Mouse (Mus musculus): ENCODE measurements around the gene Snrpd3. TPM values are rescaled to one million over a fixed set of nuclear protein-coding genes. Genes with fewer than 3 reads are reported as not detected.
"Not testable (repeated sequence)": the region's sequence is repeated elsewhere in the genome, so short reads cannot be mapped to it uniquely, and the experiment has no call there.

The Snrpd3 gene
- polyA plus RNA-seq, 1 experiment from 2014 or later, result 203 TPM

- in situ Hi-C loops (cut with MboI; ENCODE audit: low pct_unique_long_range_greater_than_20kb), result loop anchor here (5.0 to 10.0 kb wide), 3 partner anchors 47 to 292 kb away; partner anchors contain the start of gene Adora2a
- no peak for DNase-seq (ENCODE audit: low read depth, low spot score)
- CTCF ChIA-PET, result no interaction called here
- no peaks in the 10 kb centered on the region for H3K27me3 ChIP-seq
- POLR2A ChIA-PET, result no interaction called here
- TF ChIP-seq CTCF (IDR thresholded peaks at IDR 0.05), result no peak
- ATAC-seq, result no peak
Measured at GRCm38 (mm10) chr10:75484767-75485166, 32.6 kb upstream of the Snrpd3 start.

- in situ Hi-C loops (cut with MboI; ENCODE audit: low pct_unique_long_range_greater_than_20kb), result loop anchor here (5.0 to 10.0 kb wide), 3 partner anchors 49 to 294 kb away; partner anchors contain the start of gene Adora2a
- DNase-seq (ENCODE audit: low read depth, low spot score), result peak; percentile 47
- no peaks in the 10 kb centered on the region for H3K27me3 ChIP-seq
- ChIA-PET POLR2A (no interaction called here), CTCF (interaction anchor here (0.7 to 1.5 kb wide), 4 partner anchors 46 to 236 kb away, joined by 3 to 6 read pairs (median 4); no protein-coding TSS in a partner anchor)
- peak; percentile 86 for ATAC-seq
- TF ChIP-seq CTCF (IDR thresholded peaks at IDR 0.05), result peak; percentile 91
Measured at GRCm38 (mm10) chr10:75486086-75486979, 31.0 kb upstream of the Snrpd3 start.

GRCm38 (mm10) chr10:75487131-75487530 is 30.2 kb upstream of the Snrpd3 start:
- no peak for TF ChIP-seq CTCF (IDR thresholded peaks at IDR 0.05)
- H3K27me3 ChIP-seq, result no peaks in the 10 kb centered on the region
- DNase-seq (ENCODE audit: low read depth, low spot score) (no peak), ATAC-seq (no peak)
- ChIA-PET CTCF (interaction anchor here (0.7 to 1.8 kb wide), 4 partner anchors 47 to 236 kb away, joined by 3 to 6 read pairs (median 4); no protein-coding TSS in a partner anchor), POLR2A (no interaction called here)
- in situ Hi-C loops (cut with MboI; ENCODE audit: low pct_unique_long_range_greater_than_20kb), result loop anchor here (5.0 to 10.0 kb wide), 3 partner anchors 50 to 295 kb away; partner anchors contain the start of gene Adora2a

- DNase-seq (ENCODE audit: low read depth, low spot score), result no peak
- no peak for ATAC-seq
- no peak for TF ChIP-seq CTCF (IDR thresholded peaks at IDR 0.05)
- ChIA-PET CTCF (interaction anchor here (1.1 kb wide), 1 partner anchor 31 kb away, joined by 3 read pairs; no protein-coding TSS in a partner anchor), POLR2A (no interaction called here)
- in situ Hi-C loops (cut with MboI; ENCODE audit: low pct_unique_long_range_greater_than_20kb), result loop anchor here (5.0 to 10.0 kb wide), 3 partner anchors 52 to 297 kb away; partner anchors contain the start of gene Adora2a
- H3K27me3 ChIP-seq, result no peaks in the 10 kb centered on the region
Measured at GRCm38 (mm10) chr10:75489522-75489921, 27.8 kb upstream of the Snrpd3 start.

- CTCF ChIA-PET, result interaction anchor here (1.2 kb wide), 1 partner anchor 21 kb away, joined by 3 read pairs; no protein-coding TSS in a partner anchor
- POLR2A ChIA-PET, result no interaction called here
- in situ Hi-C loops (cut with MboI; ENCODE audit: low pct_unique_long_range_greater_than_20kb), result no loop called here
- H3K27me3 ChIP-seq, result no peaks in the 10 kb centered on the region
- no peak for TF ChIP-seq CTCF (IDR thresholded peaks at IDR 0.05)
- no peak for DNase-seq (ENCODE audit: low read depth, low spot score)
- no peak for ATAC-seq
Measured at GRCm38 (mm10) chr10:75490731-75491130, 26.6 kb upstream of the Snrpd3 start.

GRCm38 (mm10) chr10:75491234-75491935 is 26.0 kb upstream of the Snrpd3 start:
- CTCF ChIA-PET, result interaction anchor here (1.2 kb wide), 1 partner anchor 21 kb away, joined by 3 read pairs; no protein-coding TSS in a partner anchor
- POLR2A ChIA-PET, result interaction anchor here (0.7 kb wide), 1 partner anchor 307 kb away, joined by 3 read pairs; no protein-coding TSS in a partner anchor
- in situ Hi-C loops (cut with MboI; ENCODE audit: low pct_unique_long_range_greater_than_20kb), result no loop called here
- DNase-seq (ENCODE audit: low read depth, low spot score) (no peak), ATAC-seq (no peak)
- H3K27me3 ChIP-seq, result no peaks in the 10 kb centered on the region
- TF ChIP-seq CTCF (IDR thresholded peaks at IDR 0.05), result no peak

- in situ Hi-C loops (cut with MboI; ENCODE audit: low pct_unique_long_range_greater_than_20kb), result no loop called here
Measured at GRCm38 (mm10) chr10:75491936-75492262, 25.5 kb upstream of the Snrpd3 start.

GRCm38 (mm10) chr10:75495304-75495703 is 22.0 kb upstream of the Snrpd3 start:
- CTCF ChIA-PET, result no interaction called here
- H3K27me3 ChIP-seq, result no peaks in the 10 kb centered on the region
- ATAC-seq (no peak), DNase-seq (ENCODE audit: low read depth, low spot score) (no peak)
- POLR2A ChIA-PET, result no interaction called here
- in situ Hi-C loops (cut with MboI; ENCODE audit: low pct_unique_long_range_greater_than_20kb), result no loop called here
- TF ChIP-seq CTCF (IDR thresholded peaks at IDR 0.05), result no peak

More at GRCm38 (mm10) chr10:75491936-75492262, 25.5 kb upstream of the Snrpd3 start:
- TF ChIP-seq CTCF (IDR thresholded peaks at IDR 0.05), result no peak
- no peaks in the 10 kb centered on the region for H3K27me3 ChIP-seq
- POLR2A ChIA-PET, result interaction anchor here (0.7 kb wide), 1 partner anchor 308 kb away, joined by 3 read pairs; no protein-coding TSS in a partner anchor
- CTCF ChIA-PET, result no interaction called here
- DNase-seq (ENCODE audit: low read depth, low spot score) (no peak), ATAC-seq (no peak)

- POLR2A ChIA-PET, result no interaction called here
- no peak for TF ChIP-seq CTCF (IDR thresholded peaks at IDR 0.05)
- CTCF ChIA-PET, result no interaction called here
- no peak for ATAC-seq
- in situ Hi-C loops (cut with MboI; ENCODE audit: low pct_unique_long_range_greater_than_20kb), result no loop called here
- no peak for DNase-seq (ENCODE audit: low read depth, low spot score)
- no peaks in the 10 kb centered on the region for H3K27me3 ChIP-seq
Measured at GRCm38 (mm10) chr10:75495921-75496320, 21.4 kb upstream of the Snrpd3 start.

GRCm38 (mm10) chr10:75499214-75499613 is 18.1 kb upstream of the Snrpd3 start:
- ATAC-seq; H3K27me3 ChIP-seq; POLR2A ChIA-PET; DNase-seq (ENCODE audit: low read depth, low spot score); in situ Hi-C loops (cut with MboI; ENCODE audit: low pct_unique_long_range_greater_than_20kb): not testable (repeated sequence)
- CTCF ChIA-PET, result interaction anchor here (1.2 kb wide), 1 partner anchor 62 kb away, joined by 3 read pairs; no protein-coding TSS in a partner anchor
